14 mouse cellular contexts compared by ENCODE assay signal in the genomic region with DNA sequence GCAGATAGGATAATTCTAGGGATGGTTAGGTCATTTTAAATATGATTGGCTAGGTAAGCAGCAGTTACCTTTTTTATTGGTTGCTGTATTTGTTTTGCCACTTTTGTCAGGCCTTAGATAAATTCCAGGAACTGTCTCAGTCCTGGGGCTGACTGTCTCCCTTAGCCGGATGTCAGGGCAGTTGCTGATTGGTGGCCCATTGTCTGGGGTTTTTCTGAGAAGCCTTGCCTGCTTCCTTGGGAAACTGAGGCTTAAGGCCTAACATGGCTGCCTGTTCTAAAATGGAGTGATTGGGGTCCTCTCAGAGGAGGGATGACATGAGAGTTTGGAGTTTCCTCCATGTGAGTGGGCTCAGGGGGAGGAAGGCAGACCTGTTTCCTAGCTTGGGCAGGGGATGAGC.
"Had no signal": no experiment of that assay in that cellular context is flagged by ENCODE, and none has a peak within 500 bp of the region (broad histone marks: within the 10 kb centered on the region; RNA-seq: fewer than 3 reads in every experiment).

No protein-coding gene starts in this region.

- H3K36me3 ChIP-seq: limb, embryonic 12.5 days; lung, embryonic 15.5 days; midbrain, embryonic 12.5 days; neural tube, embryonic 13.5 days had no signal

- H3K9me3 ChIP-seq: limb, embryonic 12.5 days; lung, embryonic 15.5 days; midbrain, embryonic 12.5 days; neural tube, embryonic 13.5 days had no signal

- ATAC-seq: midbrain, embryonic 16.5 days had no signal

- H3K4me3 ChIP-seq: layer of hippocampus, adult 2 months; limb, embryonic 12.5 days; lung, embryonic 15.5 days; midbrain, embryonic 12.5 days; neural tube, embryonic 13.5 days had no signal

- H3K4me2 ChIP-seq: limb, embryonic 12.5 days; lung, embryonic 15.5 days; midbrain, embryonic 12.5 days; neural tube, embryonic 13.5 days had no signal

- H3K27me3 ChIP-seq: limb, embryonic 12.5 days; lung, embryonic 15.5 days; neural tube, embryonic 13.5 days had no signal

- H3K27ac ChIP-seq: limb, embryonic 12.5 days; lung, embryonic 15.5 days; macrophage; midbrain, embryonic 12.5 days; neural tube, embryonic 13.5 days had no signal

- H3K9ac ChIP-seq: limb, embryonic 12.5 days; lung, embryonic 15.5 days; midbrain, embryonic 12.5 days; neural tube, embryonic 13.5 days had no signal

- DNase-seq: kidney, postnatal 36 days; lung, postnatal 14 days; retina, postnatal 1 day; right cerebral cortex, postnatal 4 days; spleen, adult 18-20 months; thymus, adult 2 months; thymus, postnatal 25 days had no signal
